Comparison of ENCODE assay signal across 8 mouse cellular contexts in genomic region chr13:16017777-16018176, GRCm38 (mm10). TPM values are rescaled to one million over a fixed set of nuclear protein-coding genes. Genes with fewer than 3 reads are reported as not detected.
DNase-seq lines count a peak whose midpoint lies in the region; ATAC-seq lines count a peak whose summit lies in the region.

No protein-coding gene starts in this region.

- no peaks in the 10 kb centered on the region for H3K9me3 ChIP-seq in forebrain, embryonic 13.5 days (replicated peaks)
- no peaks in the 10 kb centered on the region for H3K9me3 ChIP-seq in limb, embryonic 12.5 days
- no peaks in the 10 kb centered on the region for H3K9me3 ChIP-seq in neural tube, embryonic 14.5 days (ENCODE audit: control insufficient read depth, low read length)

- H3K4me1 ChIP-seq in forebrain, embryonic 13.5 days, result peaks cover 11% of the 10 kb centered on the region
- peaks cover 30% of the 10 kb centered on the region for H3K4me1 ChIP-seq in limb, embryonic 12.5 days (replicated peaks)
- no peaks in the 10 kb centered on the region; the same call in 1 of the 2 replicates for H3K4me1 ChIP-seq in neural tube, embryonic 14.5 days (ENCODE audit: control insufficient read depth, insufficient read depth, low read length)

- peaks cover 39% of the 10 kb centered on the region for H3K27me3 ChIP-seq in forebrain, embryonic 13.5 days
- peaks cover 27% of the 10 kb centered on the region for H3K27me3 ChIP-seq in limb, embryonic 12.5 days
- 0 out of 2 replicates have a peak, but pooled peaks cover 3% of the 10 kb centered on the region for H3K27me3 ChIP-seq in neural tube, embryonic 14.5 days (ENCODE audit: control insufficient read depth, insufficient read depth, low read length)

- ATAC-seq in forebrain, embryonic 13.5 days, result no peak
- no peak for ATAC-seq in limb, embryonic 12.5 days (ENCODE audit: insufficient number of reproducible peaks, insufficient read depth, low FRiP score, low TSS enrichment, low read depth)
- peak; percentile 5; the same call in 1 of the 2 replicates for ATAC-seq in neural tube, embryonic 14.5 days (ENCODE audit: low read depth)
- ATAC-seq in megakaryocyte-erythroid progenitor cell, adult 5-6 weeks (replicated peaks; ENCODE audit: low FRiP score, low TSS enrichment, poor library complexity, severe bottlenecking), result no peak

- H3K27ac ChIP-seq in forebrain, embryonic 13.5 days, result no peak overlapping the region
- no peak overlapping the region for H3K27ac ChIP-seq in limb, embryonic 12.5 days
- H3K27ac ChIP-seq in neural tube, embryonic 14.5 days (ENCODE audit: low read depth, low read length), result no peak overlapping the region

- 2% methylated on average over 9 of the region's 9 CpGs for WGBS in forebrain, embryonic 13.5 days
- 3% methylated on average over 9 of the region's 9 CpGs for WGBS in limb, embryonic 12.5 days
- WGBS in neural tube, embryonic 14.5 days, result 4% methylated on average over 8 of the region's 9 CpGs

- peak overlapping the region; percentile 51 for H3K9ac ChIP-seq in forebrain, embryonic 13.5 days
- peak overlapping the region; percentile 54 for H3K9ac ChIP-seq in limb, embryonic 12.5 days (replicated peaks)
- H3K9ac ChIP-seq in neural tube, embryonic 14.5 days (replicated peaks; ENCODE audit: low read depth, low read length), result no peak overlapping the region

- no peaks in the 10 kb centered on the region for H3K36me3 ChIP-seq in forebrain, embryonic 13.5 days (ENCODE audit: poor library complexity, severe bottlenecking)
- H3K36me3 ChIP-seq in limb, embryonic 12.5 days, result no peaks in the 10 kb centered on the region
- H3K36me3 ChIP-seq in neural tube, embryonic 14.5 days (ENCODE audit: control insufficient read depth, insufficient read depth, low read length), result no peaks in the 10 kb centered on the region

- H3K4me2 ChIP-seq in forebrain, embryonic 13.5 days, result peak overlapping the region; percentile 69
- H3K4me2 ChIP-seq in limb, embryonic 12.5 days, result peak overlapping the region; percentile 76
- peak overlapping the region; percentile 58 for H3K4me2 ChIP-seq in neural tube, embryonic 14.5 days (ENCODE audit: low read depth, low read length)

- peak; percentile 23 for DNase-seq in ovary, postnatal 36 days (ENCODE audit: low spot score)
- DNase-seq in ovary, postnatal 14 days (ENCODE audit: low spot score), result no peak
- DNase-seq in cerebellum, adult 8-10 months, result no peak
- no peak for DNase-seq in retina, embryonic 14.5 days (ENCODE audit: low spot score)

- peak overlapping the region; percentile 37 for H3K4me3 ChIP-seq in forebrain, embryonic 13.5 days
- H3K4me3 ChIP-seq in limb, embryonic 12.5 days (replicated peaks), result peak overlapping the region; percentile 47
- peak overlapping the region; percentile 28 for H3K4me3 ChIP-seq in neural tube, embryonic 14.5 days (ENCODE audit: low read depth, low read length)

RNA-seq across cellular contexts. Expression of gene Inhba, which starts 6.1 kb away (rescaled TPM):
- polyA plus RNA-seq in forebrain, embryonic 13.5 days (2015; fragmentation: Nextera tagmentation; extraction: Ambion mirVana), result 1.1 and 1.3 TPM in 2 replicates
- 9.0 and 10.0 TPM in 2 replicates for polyA plus RNA-seq in limb, embryonic 12.5 days (2016; fragmentation: Nextera tagmentation; extraction: Ambion mirVana)
- 1.5 and 2.0 TPM in 2 replicates for polyA plus RNA-seq in neural tube, embryonic 14.5 days (2014; fragmentation: Nextera tagmentation; extraction: Ambion mirVana)
- 1.2 TPM in 1 of 2 replicates, not detected in the other for total RNA-seq in megakaryocyte-erythroid progenitor cell, adult 5-6 weeks (2014; fragmentation: Nextera tagmentation)
- 0.14 TPM in 1 of 2 replicates, not detected in the other for total RNA-seq in megakaryocyte-erythroid progenitor cell, adult 5-6 weeks (2017)
